Mouse (Mus musculus) c-Kit-positive CD71-positive TER-119-negative erythroid progenitor cells, embryonic 14.5 days (primary cell): ENCODE measurements at regions not wholly inside any gene's neighbourhood (a gene's known extent, or its start where the extent isn't known, plus 50 kb on each side); places are given as distances from the start of the nearest gene placed in this dataset.

Source experiments
- DNase-seq: peaks from one replicate; pipeline ENCODE4 v3.0.0-alpha.2; 2013; ENCODE audit warnings: low read depth

DNA sequence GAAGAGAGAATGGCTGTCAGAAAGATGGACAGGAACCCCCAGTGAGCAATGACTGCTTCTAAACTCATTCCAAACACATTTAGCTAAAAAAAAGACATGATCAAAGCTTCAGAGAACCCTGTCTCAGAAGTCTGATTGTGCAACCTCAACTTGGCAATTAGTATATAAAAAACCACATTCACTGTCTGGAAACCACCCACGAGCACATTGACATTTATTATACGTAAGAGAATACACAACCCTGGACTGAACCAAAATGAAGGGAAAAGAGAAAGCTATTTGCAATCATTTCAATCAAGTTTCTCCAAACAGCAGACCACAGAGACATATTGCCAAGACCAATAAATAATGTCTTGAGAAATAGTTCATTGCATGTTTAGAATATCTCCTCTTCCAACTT lies 820.7 kb upstream of the Adgrl2 start:
- DNase-seq = no peak

DNA sequence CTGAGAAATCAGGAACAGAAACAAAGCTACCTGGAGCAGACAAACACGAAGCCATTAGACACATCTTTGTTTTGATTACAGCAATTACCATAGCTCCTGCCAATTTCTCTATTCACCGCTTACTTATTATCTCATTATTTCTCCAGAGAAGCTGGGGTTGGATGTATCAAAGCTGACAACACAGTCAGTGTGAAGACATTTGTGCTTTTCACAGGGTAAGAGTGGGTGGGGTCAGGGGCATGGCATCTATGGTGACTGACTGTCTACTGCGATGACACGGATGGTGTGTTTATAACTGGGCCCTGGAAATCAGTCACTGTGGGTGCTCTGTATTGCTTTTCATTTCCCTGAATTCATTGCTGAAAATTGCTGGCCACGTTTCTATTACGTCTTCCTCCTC lies 815.0 kb upstream of the Adgrl2 start:
- no peak for DNase-seq

DNA sequence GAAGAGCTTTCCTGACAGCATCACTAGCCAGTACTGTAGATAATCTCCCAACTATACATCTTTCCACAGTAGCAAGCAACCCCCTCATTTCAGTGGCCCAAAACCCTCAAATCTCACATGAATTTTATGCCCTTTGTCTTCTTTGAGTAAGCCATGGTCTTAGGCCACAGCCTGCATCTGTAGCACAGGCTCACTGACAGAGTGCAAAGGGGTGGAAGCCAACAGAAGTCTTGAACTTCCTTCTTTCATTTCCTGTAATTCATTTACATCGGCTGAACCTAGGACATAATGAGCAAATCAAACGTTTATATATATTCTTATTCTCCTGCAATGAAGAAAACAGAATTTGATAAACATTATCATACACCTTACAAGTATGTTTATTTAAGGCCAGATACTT lies 805.8 kb upstream of the Adgrl2 start:
- DNase-seq = no peak

DNA sequence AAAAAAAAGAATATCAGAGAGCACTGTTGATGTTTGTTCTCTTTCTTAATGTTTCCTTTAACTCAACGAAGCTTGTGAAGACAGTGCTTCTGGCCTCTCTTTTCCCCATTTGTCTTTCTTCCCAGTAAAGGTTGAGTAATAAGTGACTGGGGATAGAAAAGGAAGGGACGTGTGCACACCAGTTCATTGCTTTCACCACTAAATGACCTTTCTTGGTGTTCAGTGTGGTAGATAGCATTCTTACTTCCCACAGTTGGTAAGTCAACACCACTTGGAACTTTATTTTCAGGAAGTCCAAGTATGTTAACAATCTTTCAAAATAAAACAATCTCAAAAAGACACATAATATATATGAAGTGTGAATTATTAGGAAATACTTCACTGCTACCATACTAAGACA lies 801.2 kb upstream of the Adgrl2 start:
- no peak for DNase-seq

DNA sequence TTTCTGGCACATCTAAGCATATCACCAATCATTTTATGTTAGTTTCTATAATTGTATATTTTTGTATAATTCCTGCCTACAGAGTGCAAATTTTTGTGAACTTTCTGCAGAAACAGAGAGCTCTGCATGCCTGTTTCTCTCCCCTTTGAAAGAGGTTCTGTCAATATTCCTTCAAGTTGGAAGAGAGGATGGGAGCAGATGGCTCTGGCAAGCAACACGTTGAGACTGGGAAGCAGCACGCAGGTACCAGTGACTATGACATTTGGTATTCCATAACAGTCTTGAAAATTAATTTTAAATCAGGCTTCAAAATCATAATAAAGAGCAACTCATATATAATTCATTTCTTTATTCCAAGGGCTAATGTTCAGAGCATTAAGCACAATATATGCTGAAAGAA lies 795.7 kb upstream of the Adgrl2 start:
- no peak for DNase-seq

- no peak for DNase-seq
Observed at GRCm38 (mm10) chr3:149783903-149784608, 793.7 kb upstream of the Adgrl2 start.

- no peak for DNase-seq
Observed at GRCm38 (mm10) chr3:149767847-149768421, 777.6 kb upstream of the Adgrl2 start.

DNA sequence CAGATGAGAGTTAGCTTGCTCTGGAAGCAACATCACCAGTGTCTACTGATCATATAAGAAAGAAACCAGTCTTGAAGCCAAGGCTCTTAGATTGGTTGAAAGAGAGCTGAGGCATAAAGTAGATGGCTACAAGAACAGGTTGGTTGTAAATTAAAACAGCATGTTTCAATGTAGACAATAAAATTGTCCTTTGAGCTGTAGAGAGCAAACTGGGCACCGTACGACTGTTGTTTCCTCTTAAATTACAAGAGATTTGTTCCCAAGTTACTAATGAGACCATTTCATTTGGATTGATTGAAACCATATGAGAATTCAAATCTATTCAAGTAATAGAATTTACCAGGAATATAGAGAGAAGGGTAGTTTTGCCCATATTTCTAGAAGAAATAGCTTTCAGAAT lies 770.9 kb upstream of the Adgrl2 start:
- DNase-seq = no peak

DNA sequence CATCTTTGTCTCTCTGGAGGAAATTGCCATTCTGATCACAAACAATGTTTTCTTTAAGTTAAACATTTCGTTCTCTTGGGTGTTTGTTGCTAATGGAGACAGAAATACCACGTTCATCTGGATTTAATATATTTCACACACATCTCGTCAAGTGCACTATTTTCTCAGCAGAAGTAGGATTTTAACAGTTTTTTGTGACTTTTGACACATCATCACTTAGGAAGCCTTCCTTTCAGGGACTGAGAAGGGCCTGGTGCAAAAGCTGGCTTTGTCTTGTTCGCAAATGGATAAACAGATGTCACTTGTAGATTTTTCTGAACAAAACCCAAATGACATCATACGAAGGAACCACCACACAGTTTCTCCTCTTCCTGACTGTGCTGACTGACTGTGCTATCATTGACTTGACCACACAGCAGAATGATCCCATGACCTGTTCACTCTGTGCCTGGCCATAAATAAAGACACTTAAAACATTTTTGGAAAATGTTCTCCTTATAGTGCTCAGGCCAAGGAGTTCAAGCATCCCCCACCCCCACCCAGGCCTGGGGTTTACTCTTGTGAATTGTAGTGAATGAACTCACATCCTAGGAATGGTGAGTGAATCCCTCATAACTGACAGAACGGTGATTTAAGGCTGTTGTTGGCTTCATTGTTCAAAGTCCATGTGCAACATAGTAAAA lies 767.7 kb upstream of the Adgrl2 start:
- no peak for DNase-seq

GRCm38 (mm10) chr3:149736069-149736468 lies 745.7 kb upstream of the Adgrl2 start:
- DNase-seq = no peak

DNA sequence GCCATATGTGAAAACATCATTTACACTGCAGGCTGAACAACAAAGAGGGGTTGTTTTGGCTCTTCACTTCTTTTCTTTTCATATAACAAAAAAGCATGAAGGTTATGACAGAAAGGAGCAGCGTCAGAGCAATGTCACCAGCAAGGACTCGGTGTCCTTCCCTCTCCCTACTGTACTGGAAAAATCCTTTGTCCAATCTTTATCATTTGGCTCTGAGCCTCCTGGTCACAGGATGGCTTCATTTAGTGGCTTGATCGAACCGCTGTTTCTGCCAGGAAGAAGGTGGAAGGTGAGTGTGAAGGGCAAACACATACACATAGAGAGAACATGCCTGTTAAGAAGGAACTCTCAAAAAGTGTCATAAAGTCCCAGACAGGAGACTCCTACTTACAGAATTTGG lies 735.9 kb upstream of the Adgrl2 start:
- DNase-seq = no peak

DNA sequence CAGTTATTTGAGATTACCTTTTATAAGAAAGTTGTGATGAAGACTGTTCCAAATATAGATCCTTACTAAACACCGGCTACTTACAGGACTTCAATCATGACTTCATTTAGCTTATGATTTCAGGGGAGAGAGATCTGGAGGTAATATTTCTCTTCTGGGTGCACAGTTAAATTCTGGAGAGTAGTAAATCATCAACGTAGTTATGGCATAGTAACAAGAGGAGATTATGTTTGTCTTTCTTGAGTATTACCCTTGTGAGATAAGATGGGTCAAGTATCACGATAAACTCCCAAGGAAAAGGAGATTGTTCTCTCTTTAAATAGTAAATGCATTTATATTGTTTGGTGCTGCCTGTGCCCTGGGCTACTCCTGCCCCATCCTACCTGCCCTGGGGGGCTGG lies 734.5 kb upstream of the Adgrl2 start:
- no peak for DNase-seq

GRCm38 (mm10) chr3:149721832-149722231 lies 731.5 kb upstream of the Adgrl2 start:
- no peak for DNase-seq

DNA sequence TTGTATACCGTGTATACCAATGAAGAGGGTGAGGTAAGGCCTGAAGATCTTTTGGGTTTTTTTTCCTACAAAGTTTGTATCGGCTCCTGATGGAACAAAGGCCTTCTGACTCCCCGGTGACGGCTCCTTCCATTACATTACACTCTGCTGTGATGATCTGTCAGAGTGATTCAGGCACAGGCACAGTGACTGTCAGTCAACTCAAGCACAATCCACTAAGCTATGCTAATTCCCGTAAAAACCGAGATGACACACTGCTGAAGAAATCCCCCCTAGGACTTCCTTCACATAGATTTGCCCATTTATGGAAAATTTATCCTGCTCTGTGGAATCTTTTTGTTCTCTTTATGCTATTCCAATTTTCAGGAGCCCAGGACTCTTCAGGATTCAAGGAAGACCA lies 730.0 kb upstream of the Adgrl2 start:
- no peak for DNase-seq

DNA sequence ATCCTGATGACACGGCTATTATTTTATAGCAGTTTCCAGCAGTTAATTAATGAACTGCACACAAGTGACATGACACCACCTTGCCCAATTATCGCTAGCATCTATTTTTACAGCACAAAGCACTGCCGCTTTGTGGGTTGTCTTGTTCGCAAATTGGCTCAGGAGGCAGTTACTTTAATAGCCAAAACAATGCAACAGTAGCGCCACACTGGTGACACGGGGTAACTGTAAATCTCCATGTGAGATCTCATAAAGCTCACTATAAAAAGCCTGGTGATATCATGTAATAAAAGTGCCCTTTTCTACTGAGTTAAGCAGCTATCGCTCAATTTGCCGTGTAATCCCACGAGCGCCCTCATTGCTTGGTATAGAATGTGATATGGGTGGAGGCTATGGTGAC lies 715.4 kb upstream of the Adgrl2 start:
- no peak for DNase-seq

GRCm38 (mm10) chr3:149705322-149705721 lies 715.0 kb upstream of the Adgrl2 start:
- DNase-seq = no peak

GRCm38 (mm10) chr3:149704478-149704877 lies 714.1 kb upstream of the Adgrl2 start:
- DNase-seq = no peak

- DNase-seq = no peak
Observed at GRCm38 (mm10) chr3:149683561-149683960, 693.2 kb upstream of the Adgrl2 start.

DNA sequence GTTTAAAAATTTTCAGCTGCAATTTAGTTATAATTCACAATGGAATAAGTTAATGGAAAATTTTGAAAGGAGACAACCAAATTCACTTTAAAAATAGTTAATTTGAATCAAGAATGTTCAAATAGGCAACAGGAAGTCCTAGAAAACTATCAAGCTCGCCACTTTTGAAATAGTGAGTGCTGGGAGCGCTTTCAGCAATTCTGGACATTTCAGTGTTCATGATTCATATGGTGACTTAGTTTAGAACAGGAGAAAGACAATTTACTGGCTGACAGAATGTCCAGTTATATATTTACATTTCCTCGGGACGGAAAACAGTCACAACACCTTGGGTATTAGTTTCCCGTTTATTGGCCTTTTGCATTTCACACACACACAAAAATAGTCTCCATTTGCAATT lies 691.9 kb upstream of the Adgrl2 start:
- no peak for DNase-seq

DNA sequence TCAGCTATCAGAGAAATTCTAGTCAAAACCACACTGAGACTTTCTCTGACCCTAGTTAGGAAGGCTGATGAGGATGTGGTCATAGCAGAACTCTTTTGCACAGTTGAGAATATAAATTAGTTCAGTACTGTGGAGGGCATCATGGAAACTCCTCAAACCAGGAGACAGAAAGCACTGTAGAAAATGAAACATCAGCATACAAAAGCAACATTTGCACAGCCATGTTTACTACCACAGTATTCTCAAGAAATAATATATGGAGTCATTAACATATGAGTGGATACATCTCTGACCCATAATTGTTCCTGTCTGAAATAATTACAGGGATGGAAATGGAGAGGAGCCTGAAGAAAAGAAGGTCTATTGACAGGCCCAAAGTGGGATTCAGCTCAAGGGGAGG lies 683.6 kb upstream of the Adgrl2 start:
- DNase-seq = no peak

- DNase-seq = no peak
Observed at GRCm38 (mm10) chr3:149664624-149665023, 674.3 kb upstream of the Adgrl2 start.

- no peak for DNase-seq
Observed at GRCm38 (mm10) chr3:149638324-149638723, 648.0 kb upstream of the Adgrl2 start.

DNA sequence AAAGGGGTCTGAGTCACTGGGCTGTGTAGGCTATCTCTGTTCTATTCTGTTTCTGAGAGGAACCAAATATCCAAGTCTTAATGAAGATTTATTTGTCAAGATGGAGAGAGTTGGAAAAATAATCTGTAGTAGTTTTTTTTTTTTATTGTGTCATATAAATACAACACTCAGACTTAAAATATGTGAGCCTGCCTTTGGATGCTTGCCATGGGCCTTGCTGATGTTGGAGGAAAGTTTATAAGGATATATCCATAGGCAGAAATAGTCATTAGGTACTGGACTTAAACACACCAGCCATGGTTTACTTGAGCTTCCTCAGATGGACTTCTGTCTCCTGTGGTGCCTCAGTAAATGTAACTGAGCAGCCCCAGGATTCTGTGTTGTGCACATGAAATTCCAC lies 635.8 kb upstream of the Adgrl2 start:
- DNase-seq = no peak

GRCm38 (mm10) chr3:149625497-149625896 lies 635.1 kb upstream of the Adgrl2 start:
- DNase-seq = no peak
